24 mouse cellular contexts compared by ENCODE assay signal in the genomic region with DNA sequence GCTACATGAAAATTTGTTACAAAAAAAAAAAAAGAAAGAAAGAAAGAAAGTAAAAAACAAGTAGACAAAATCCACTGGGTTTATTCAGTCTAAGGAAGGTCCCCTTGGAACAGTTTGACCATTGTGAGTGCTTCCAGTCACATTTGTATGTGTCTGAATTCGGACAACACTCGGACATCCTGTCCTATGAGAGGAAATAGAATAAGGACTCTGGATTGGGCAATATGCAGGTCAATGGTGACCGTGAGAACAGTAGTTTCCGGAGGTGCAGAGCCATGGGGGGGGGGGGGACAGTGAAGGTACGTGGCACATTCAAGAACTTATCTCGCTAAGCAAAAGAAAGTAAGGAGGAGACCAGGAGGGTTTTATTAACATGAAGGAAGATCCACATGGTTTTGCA.
"Had no signal": no experiment of that assay in that cellular context is flagged by ENCODE, and none has a peak within 500 bp of the region (broad histone marks: within the 10 kb centered on the region; RNA-seq: fewer than 3 reads in every experiment).

No protein-coding gene starts in this region.

- H3K27ac ChIP-seq: hindbrain, embryonic 10.5 days; hindbrain, embryonic 12.5 days; hindbrain, embryonic 14.5 days; intestine, embryonic 15.5 days; kidney, embryonic 15.5 days; kidney, postnatal 0 days; layer of hippocampus, adult 2 months; left cerebral cortex, adult 2 months; limb, embryonic 10.5 days; limb, embryonic 12.5 days; liver, embryonic 12.5 days had no signal

- H3K9me3 ChIP-seq: heart, embryonic 12.5 days; hindbrain, embryonic 10.5 days; hindbrain, embryonic 12.5 days; intestine, embryonic 15.5 days; kidney, embryonic 15.5 days; limb, embryonic 10.5 days; limb, embryonic 12.5 days; liver, embryonic 12.5 days had no signal

- H3K4me1 ChIP-seq: hindbrain, embryonic 10.5 days; hindbrain, embryonic 12.5 days; intestine, embryonic 15.5 days; limb, embryonic 10.5 days; limb, embryonic 12.5 days had no signal

- H3K4me2 ChIP-seq: heart, embryonic 12.5 days; hindbrain, embryonic 12.5 days; hindbrain, embryonic 14.5 days; intestine, embryonic 15.5 days; kidney, embryonic 15.5 days; limb, embryonic 12.5 days; liver, embryonic 12.5 days had no signal

- H3K4me3 ChIP-seq: gastrocnemius, adult 2 months; heart, embryonic 12.5 days; hindbrain, embryonic 10.5 days; hindbrain, embryonic 12.5 days; intestine, embryonic 15.5 days; kidney, embryonic 15.5 days; layer of hippocampus, adult 2 months; left cerebral cortex, adult 2 months; limb, embryonic 10.5 days; limb, embryonic 12.5 days; liver, embryonic 12.5 days had no signal

- H3K27me3 ChIP-seq: hindbrain, embryonic 12.5 days; intestine, embryonic 15.5 days; kidney, embryonic 15.5 days; limb, embryonic 12.5 days had no signal

- DNase-seq: gastrocnemius, adult 2 months; gastrocnemius, postnatal 10 days; gastrocnemius, postnatal 25 days; heart, postnatal 4 days; kidney, adult 18-20 months; kidney, adult 9 months; kidney, postnatal 14 days; liver had no signal

- H3K9ac ChIP-seq: heart, embryonic 12.5 days; hindbrain, embryonic 12.5 days; hindbrain, embryonic 14.5 days; intestine, embryonic 15.5 days; kidney, embryonic 15.5 days; limb, embryonic 12.5 days; liver, embryonic 12.5 days had no signal

- H3K36me3 ChIP-seq: heart, embryonic 12.5 days; hindbrain, embryonic 10.5 days; hindbrain, embryonic 12.5 days; intestine, embryonic 15.5 days; kidney, embryonic 15.5 days; limb, embryonic 10.5 days; limb, embryonic 12.5 days; liver, embryonic 12.5 days had no signal

- ATAC-seq: forebrain, embryonic 16.5 days; hindbrain, embryonic 16.5 days; inflammation-experienced regulatory T-cells, adult 6 months; intestine, embryonic 15.5 days; intestine, postnatal 0 days; liver, embryonic 12.5 days had no signal
